Mouse (Mus musculus): ENCODE results near the gene Cd109.

Gene Cd109

GRCm38 (mm10) chr9:78646008-78646777, 30.8 kb downstream of the Cd109 start:
- in situ Hi-C loops (cut with MboI), result no loop called here

- in situ Hi-C loops (cut with MboI), result no loop called here
These were observed 33.3 kb downstream of the Cd109 start for GRCm38 (mm10) chr9:78648641-78649040.

- in situ Hi-C loops (cut with MboI), result no loop called here
These were observed 34.1 kb downstream of the Cd109 start for GRCm38 (mm10) chr9:78649398-78649797.

GRCm38 (mm10) chr9:78657564-78657963, 42.2 kb downstream of the Cd109 start:
- in situ Hi-C loops (cut with MboI), result no loop called here

- in situ Hi-C loops (cut with MboI), result no loop called here
These were observed 56.2 kb downstream of the Cd109 start for GRCm38 (mm10) chr9:78671446-78671985.

- in situ Hi-C loops (cut with MboI), result no loop called here
These were observed 85.3 kb downstream of the Cd109 start for GRCm38 (mm10) chr9:78700691-78701090.

GRCm38 (mm10) chr9:78702509-78703239, 87.3 kb downstream of the Cd109 start:
- in situ Hi-C loops (cut with MboI), result no loop called here

GRCm38 (mm10) chr9:78720888-78721798, 105.8 kb downstream of the Cd109 start:
- in situ Hi-C loops (cut with MboI), result no loop called here

- in situ Hi-C loops (cut with MboI), result no loop called here
These were observed 116.6 kb downstream of the Cd109 start for GRCm38 (mm10) chr9:78731931-78732330.

GRCm38 (mm10) chr9:78735519-78735918, 120.2 kb downstream of the Cd109 start:
- in situ Hi-C loops (cut with MboI), result no loop called here

- in situ Hi-C loops (cut with MboI), result no loop called here
These were observed 126.7 kb downstream of the Cd109 start for GRCm38 (mm10) chr9:78742012-78742411.

- in situ Hi-C loops (cut with MboI), result no loop called here
These were observed 134.9 kb downstream of the Cd109 start for GRCm38 (mm10) chr9:78750246-78750645.

Measured in mature B cell (primary cell).